Mouse (Mus musculus) heart, postnatal 0 days (tissue): Measurements from ENCODE around the gene Actb. TPM values are rescaled to one million over a fixed set of nuclear protein-coding genes. Genes with fewer than 3 reads are reported as not detected.
A peak's percentile ranks its signal among the peaks of the same experiment; 100 is the strongest.

Source experiments
- ATAC-seq: fragments of 200-750 bp; cut with Nextera tagmentation; 2 replicates; pipeline ENCODE4 v1.8.0; 2017; ENCODE audit warnings: low read depth, moderate number of reproducible peaks, moderate library complexity; ENCODE audit not compliant: insufficient read depth
- DNase-seq: peaks from one replicate; pipeline ENCODE4 v3.0.0-alpha.2; 2016; ENCODE audit warnings: low spot score
- H3K27ac ChIP-seq: fragments of 300-500 bp; sonication (generic); 2 replicates; pipeline ENCODE4 v1.5.1; 2014; ENCODE audit warnings: low read depth, mild to moderate bottlenecking
- H3K27me3 ChIP-seq: fragments of 300-500 bp; sonication (generic); 2 replicates; pipeline ENCODE4 v1.6.1; 2014; ENCODE audit warnings: low read length, mixed read lengths; ENCODE audit not compliant: control insufficient read depth, insufficient read depth
- H3K36me3 ChIP-seq: fragments of 300-500 bp; sonication (generic); replicated peaks from 2 replicates; pipeline ENCODE4 v1.6.1; 2014; ENCODE audit warnings: low read length, mixed read lengths; ENCODE audit not compliant: control insufficient read depth, insufficient read depth
- H3K4me1 ChIP-seq: fragments of 300-500 bp; sonication (generic); 2 replicates; pipeline ENCODE4 v1.6.1; 2014; ENCODE audit warnings: antibody characterized with exemption; ENCODE audit not compliant: control insufficient read depth, insufficient read depth
- H3K4me2 ChIP-seq: fragments of 300-500 bp; sonication (generic); 2 replicates; pipeline ENCODE4 v1.6.1; 2014; ENCODE audit warnings: low read depth, mild to moderate bottlenecking, low read length, moderate library complexity
- H3K4me3 ChIP-seq: fragments of 300-500 bp; sonication (generic); 2 replicates; pipeline ENCODE4 v1.5.1; 2014; ENCODE audit warnings: low read depth, low read length
- H3K9ac ChIP-seq: fragments of 300-500 bp; sonication (generic); replicated peaks from 2 replicates; pipeline ENCODE4 v1.6.1; 2014; ENCODE audit warnings: low read depth, low read length, mixed read lengths
- H3K9me3 ChIP-seq: fragments of 300-500 bp; sonication (generic); replicated peaks from 2 replicates; pipeline ENCODE4 v1.6.1; 2016; ENCODE audit warnings: low read length; ENCODE audit not compliant: control insufficient read depth
- CTCF ChIP-seq: IDR thresholded peaks from 2 replicates; pipeline ENCODE4 v1.5.1; 2016; ENCODE audit warnings: antibody characterized with exemption, control low read depth, low read depth
- EP300 ChIP-seq: IDR thresholded peaks from 2 replicates; pipeline ENCODE4 v1.6.1; 2016; ENCODE audit warnings: antibody characterized with exemption, low read depth
- WGBS: fragments of 180-500 bp; shearing (Covaris S2); extraction: QIAGEN DNeasy Blood & Tissue Kit; methylation state at CpG from one replicate; pipeline ENCODE4 v1.1.7; 2014; 5-methylcytosine and 5-hydroxymethylcytosine counted together
- polyA plus RNA-seq: library from polyadenylated mRNA; unstranded; fragments of >200 nt; fragmentation: Nextera tagmentation; extraction: Ambion mirVana; gene quantifications from 2 replicates; pipeline ENCODE4 v1.2.1, GENCODE M21; 2015
- total RNA-seq: library from RNA; depleted of rRNA; stranded (reverse); fragments of >200 nt; gene quantifications from 2 replicates; pipeline ENCODE4 v1.2.3, GENCODE M21; 2014; ENCODE audit warnings: low replicate concordance

Gene Actb
- total and polyA plus RNA-seq, 2 experiments from 2014 or later: 2,574 to 4,473 TPM

- no peaks in the 10 kb centered on the region for H3K27me3 ChIP-seq
- H3K9ac ChIP-seq: no peak overlapping the region
- no peak for DNase-seq
- H3K4me2 ChIP-seq: no peak overlapping the region
- no peak overlapping the region for H3K4me3 ChIP-seq
- H3K27ac ChIP-seq: no peak overlapping the region
- no peaks in the 10 kb centered on the region for H3K36me3 ChIP-seq
- 67% methylated on average over 8 of the region's 8 CpGs for WGBS
- TF ChIP-seq EP300 (no peak), CTCF (no peak)
- H3K9me3 ChIP-seq: no peaks in the 10 kb centered on the region
- peaks cover 12% of the 10 kb centered on the region; the same call in 1 of the 2 replicates for H3K4me1 ChIP-seq
- ATAC-seq: no peak
Measured at GRCm38 (mm10) chr5:142932731-142933130, 26.2 kb upstream of the Actb start.

- H3K9ac ChIP-seq: no peak overlapping the region
- peak overlapping the region; percentile 22; the same call in 1 of the 2 replicates for H3K27ac ChIP-seq
- no peak overlapping the region for H3K4me3 ChIP-seq
Measured at GRCm38 (mm10) chr5:142932084-142932685, 25.6 kb upstream of the Actb start.

GRCm38 (mm10) chr5:142931241-142931745, 24.7 kb upstream of the Actb start:
- H3K27ac ChIP-seq: no peak overlapping the region
- peaks cover 23% of the 10 kb centered on the region for H3K4me1 ChIP-seq
- no peak for DNase-seq
- H3K4me2 ChIP-seq: no peak overlapping the region
- H3K27me3 ChIP-seq: no peaks in the 10 kb centered on the region
- no peak for ATAC-seq
- no peak overlapping the region for H3K9ac ChIP-seq
- WGBS: 76% methylated on average over 9 of the region's 9 CpGs
- no peak overlapping the region for H3K4me3 ChIP-seq
- no peak for TF ChIP-seq EP300
- TF ChIP-seq CTCF: no peak
- H3K36me3 ChIP-seq: no peaks in the 10 kb centered on the region
- no peaks in the 10 kb centered on the region for H3K9me3 ChIP-seq

More at GRCm38 (mm10) chr5:142932084-142932685, 25.6 kb upstream of the Actb start:
- Histone ChIP-seq H3K27me3 (no peaks in the 10 kb centered on the region), H3K36me3 (no peaks in the 10 kb centered on the region), H3K9me3 (no peaks in the 10 kb centered on the region), H3K4me1 (peaks cover 16% of the 10 kb centered on the region; the same call in 1 of the 2 replicates), H3K4me2 (peak overlapping the region; percentile 32)
- TF ChIP-seq CTCF: peak; percentile 75
- peak; percentile 33; the same call in 1 of the 2 replicates for TF ChIP-seq EP300
- DNase-seq (peak; percentile 89), ATAC-seq (peak; percentile 61)
- 14% methylated on average over 9 of the region's 9 CpGs for WGBS

GRCm38 (mm10) chr5:142929400-142929752, 22.8 kb upstream of the Actb start:
- Histone ChIP-seq H3K4me1 (peaks cover 27% of the 10 kb centered on the region), H3K36me3 (no peaks in the 10 kb centered on the region), H3K9me3 (no peaks in the 10 kb centered on the region), H3K27ac (peak overlapping the region; percentile 91), H3K4me3 (peak overlapping the region; percentile 52), H3K27me3 (no peaks in the 10 kb centered on the region), H3K9ac (peak overlapping the region; percentile 57), H3K4me2 (peak overlapping the region; percentile 59)
- WGBS: 1% methylated on average over 4 of the region's 4 CpGs
- TF ChIP-seq EP300: 0 out of 2 replicates have a peak, but pooled peaks have one; percentile 3
- TF ChIP-seq CTCF: no peak
- peak; percentile 61 for DNase-seq
- peak; percentile 30; the same call in 1 of the 2 replicates for ATAC-seq

- no peaks in the 10 kb centered on the region for H3K9me3 ChIP-seq
- H3K4me3 ChIP-seq: peak overlapping the region; percentile 52
- H3K27ac ChIP-seq: peak overlapping the region; percentile 91
- H3K27me3 ChIP-seq: no peaks in the 10 kb centered on the region
- no peaks in the 10 kb centered on the region for H3K36me3 ChIP-seq
- peak; percentile 44 for ATAC-seq
- peak; percentile 72 for DNase-seq
- H3K4me2 ChIP-seq: peak overlapping the region; percentile 59
- TF ChIP-seq CTCF: no peak
- TF ChIP-seq EP300: 0 out of 2 replicates have a peak, but pooled peaks have one; percentile 16
- H3K4me1 ChIP-seq: peaks cover 27% of the 10 kb centered on the region
- H3K9ac ChIP-seq: peak overlapping the region; percentile 57
- WGBS: 1% methylated on average over 35 of the region's 35 CpGs
Measured at GRCm38 (mm10) chr5:142928749-142929399, 22.3 kb upstream of the Actb start.
